Mouse (Mus musculus) brain, embryonic 14.5 days (tissue): ENCODE data around the gene Erv3.

ENCODE experiments used
- CTCF ChIP-seq: fragments of 200-500 bp; IDR thresholded peaks from 2 replicates; pipeline ENCODE4 v1.5.1; 2012; ENCODE audit warnings: inconsistent platforms, mild to moderate bottlenecking, moderate library complexity, borderline replicate concordance; ENCODE audit not compliant: insufficient read depth, insufficient read length; ENCODE audit errors: extremely low read depth
- POLR2A ChIP-seq: fragments of 200-500 bp; IDR thresholded peaks from 2 replicates; pipeline ENCODE4 v1.6.1; 2012; ENCODE audit warnings: mild to moderate bottlenecking, inconsistent platforms, borderline replicate concordance; ENCODE audit not compliant: poor library complexity, insufficient read depth, insufficient read length, severe bottlenecking; ENCODE audit errors: extremely low read depth

DNA sequence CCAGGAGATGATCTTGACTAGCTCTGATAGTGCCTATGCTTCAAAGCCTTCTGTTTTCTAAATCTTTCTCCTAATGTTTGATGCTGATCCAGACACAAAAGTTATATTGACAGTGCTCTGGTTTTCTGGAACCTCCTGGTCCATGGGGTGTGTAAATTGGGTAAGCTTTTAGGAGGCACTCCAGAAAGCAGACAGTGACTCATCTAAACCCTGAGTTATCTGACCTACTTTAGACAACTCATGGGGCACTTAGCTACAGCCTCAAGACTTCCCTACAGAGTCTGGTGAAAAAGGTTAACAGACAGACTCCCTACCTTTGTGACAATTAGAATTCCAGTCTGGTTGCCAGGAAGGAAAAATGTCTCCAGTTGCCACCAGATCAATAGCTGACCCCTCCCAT lies 1.7 kb downstream of the Erv3 start:
- TF ChIP-seq POLR2A, result no peak
- no peak for TF ChIP-seq CTCF
